Mouse (Mus musculus): ENCODE results near the gene Ndfip2. TPM values are rescaled to one million over a fixed set of nuclear protein-coding genes. Genes with fewer than 3 reads are reported as not detected.

The Ndfip2 gene
- 45.0 and 55.5 TPM in 2 replicates for polyA plus RNA-seq (2016; fragmentation: Nextera tagmentation; extraction: Ambion mirVana)

DNA sequence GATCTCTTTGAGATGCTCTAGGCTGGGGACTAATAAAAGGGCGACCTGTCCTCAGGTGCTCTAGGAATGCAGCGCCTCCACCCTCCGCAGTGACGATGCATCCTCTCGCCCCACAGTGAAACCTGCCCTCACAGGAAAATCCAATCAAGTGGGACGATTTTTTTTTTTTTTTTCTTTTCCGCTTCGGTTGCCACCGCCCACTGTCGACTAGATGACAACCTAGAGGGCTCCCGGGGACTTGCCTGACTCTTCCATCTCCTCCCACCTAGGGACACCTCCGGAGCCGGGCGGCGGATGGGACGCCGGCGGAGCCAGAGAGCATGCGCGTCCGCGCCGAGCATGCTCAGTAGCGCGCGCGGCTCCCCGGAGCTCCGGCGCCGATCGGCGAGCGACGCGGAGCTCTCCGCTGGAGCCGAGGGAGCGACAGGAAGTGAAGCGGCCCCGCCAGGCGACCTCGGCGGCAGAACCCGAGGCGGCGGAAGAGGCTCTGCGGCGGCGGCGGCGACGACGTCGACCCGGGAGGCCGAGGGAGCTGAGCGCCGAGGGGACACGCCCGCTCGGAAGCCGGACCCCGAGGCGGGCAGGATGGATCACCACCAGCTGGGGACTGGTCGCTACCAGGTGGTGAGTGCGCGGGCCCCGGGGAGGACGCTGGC is at the start of gene Ndfip2:
Ndfip2 (plus strand) TSS at position 195 of the 656 bp plus-strand sequence.
- Histone ChIP-seq H3K27me3 (ENCODE audit: low read depth, poor library complexity, severe bottlenecking) (no peaks in the 10 kb centered on the region), H3K9me3 (replicated peaks) (no peaks in the 10 kb centered on the region), H3K36me3 (no peaks in the 10 kb centered on the region), H3K27ac (replicated peaks) (peak within 1 kb of the TSS; percentile 94), H3K4me1 (peaks cover 22% of the 10 kb centered on the region), H3K4me3 (peak within 1 kb of the TSS; percentile 85)
- under 1% methylated on average over 64 of the region's 70 CpGs for WGBS
- peak; percentile 82 for DNase-seq (ENCODE audit: low spot score)

DNA sequence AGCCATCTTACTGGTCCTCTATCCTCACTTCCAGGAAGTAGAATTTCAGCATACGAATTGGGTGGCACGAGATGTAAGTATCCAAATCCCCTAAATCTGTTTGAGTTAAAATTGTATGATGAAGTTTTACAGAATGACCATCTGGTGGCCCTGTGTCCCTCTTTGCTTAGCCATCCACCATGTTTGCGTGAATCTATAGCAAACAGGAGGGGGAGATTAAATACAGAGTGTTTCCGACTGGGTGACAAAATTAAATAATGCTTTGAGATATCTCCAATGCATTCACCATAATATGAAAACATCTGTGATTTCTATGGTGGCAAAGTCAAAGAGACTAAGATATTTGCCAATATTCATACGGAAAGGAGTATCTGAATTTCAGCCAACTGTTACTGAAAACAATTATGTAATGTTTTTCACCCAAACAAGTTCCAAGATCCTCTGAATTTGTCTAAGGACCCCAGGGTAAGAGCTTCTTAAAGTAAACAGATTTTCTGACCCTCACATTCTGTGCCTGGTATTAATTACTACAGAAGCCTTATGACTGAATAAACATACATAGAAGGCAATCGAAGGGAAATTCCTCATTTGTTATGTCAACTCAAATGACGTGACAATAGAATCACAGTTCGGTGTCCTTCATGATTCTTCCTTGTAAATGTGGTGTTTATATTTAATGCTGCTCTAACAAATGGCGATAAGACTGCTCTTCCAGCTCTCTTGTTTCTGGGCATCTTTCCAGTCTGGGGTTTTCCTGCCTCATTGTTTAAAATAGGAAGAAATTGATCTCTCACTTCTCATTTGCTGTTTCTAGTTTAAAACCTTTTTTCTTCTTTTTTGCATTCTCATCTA is 38.6 kb upstream of the Ndfip2 start:
- Histone ChIP-seq H3K9me3 (replicated peaks) (no peaks in the 10 kb centered on the region), H3K27ac (replicated peaks) (no peak overlapping the region), H3K27me3 (ENCODE audit: low read depth, poor library complexity, severe bottlenecking) (no peaks in the 10 kb centered on the region), H3K4me1 (no peaks in the 10 kb centered on the region), H3K4me3 (no peak overlapping the region), H3K36me3 (no peaks in the 10 kb centered on the region)
- no peak for DNase-seq (ENCODE audit: low spot score)
- WGBS = 85% methylated on average over 9 of the region's 9 CpGs

DNA sequence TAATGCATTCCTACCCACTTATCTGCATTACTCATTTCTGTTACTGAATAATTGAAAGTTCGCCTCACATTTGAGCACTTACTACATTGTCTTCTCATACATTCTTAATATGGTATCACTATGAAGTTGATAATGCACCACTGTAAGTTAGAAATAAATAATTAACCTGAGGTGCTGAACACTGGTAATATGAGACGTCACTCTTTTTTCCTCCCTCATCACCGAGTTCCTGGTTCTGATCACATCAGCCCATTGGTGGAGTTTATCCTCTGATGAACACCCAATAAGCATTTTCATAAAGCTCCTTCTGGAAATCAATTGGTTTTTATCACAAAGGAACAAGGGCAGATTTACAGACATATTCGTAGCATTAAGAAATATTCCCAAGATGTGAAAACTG is 36.1 kb upstream of the Ndfip2 start:
- no peak for DNase-seq (ENCODE audit: low spot score)
- no peak overlapping the region for H3K27ac ChIP-seq (replicated peaks)
- WGBS = 88% methylated on average over 4 of the region's 4 CpGs

DNA sequence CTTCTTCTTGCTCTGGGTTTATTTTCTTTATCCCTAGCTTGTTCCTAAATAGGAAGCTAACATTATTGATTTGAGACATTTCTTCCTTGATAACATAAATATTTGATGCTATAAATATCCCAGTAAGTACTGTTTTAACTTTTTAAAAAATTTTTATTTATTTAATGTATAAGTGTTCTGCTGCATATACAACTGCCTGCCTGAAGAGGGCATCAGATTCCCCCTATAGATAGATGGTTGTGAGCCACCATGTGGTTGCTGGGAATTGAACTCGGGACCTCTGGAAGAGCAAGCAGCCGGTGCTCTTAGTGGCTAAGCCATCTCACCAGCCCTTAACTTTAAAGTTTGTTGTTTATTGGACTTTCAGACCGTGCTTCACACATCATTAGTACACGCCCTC is 32.6 kb upstream of the Ndfip2 start:
- 93% methylated on average over 4 of the region's 4 CpGs for WGBS
- Histone ChIP-seq H3K9me3 (replicated peaks) (no peaks in the 10 kb centered on the region), H3K36me3 (no peaks in the 10 kb centered on the region), H3K27ac (replicated peaks) (no peak overlapping the region), H3K27me3 (ENCODE audit: low read depth, poor library complexity, severe bottlenecking) (no peaks in the 10 kb centered on the region), H3K4me3 (no peak overlapping the region), H3K4me1 (no peaks in the 10 kb centered on the region)
- DNase-seq (ENCODE audit: low spot score) = no peak

More for the DNA sequence above, 36.1 kb upstream of the Ndfip2 start:
- H3K27me3 ChIP-seq (ENCODE audit: low read depth, poor library complexity, severe bottlenecking) = no peaks in the 10 kb centered on the region
- H3K36me3 ChIP-seq = no peaks in the 10 kb centered on the region
- no peaks in the 10 kb centered on the region for H3K4me1 ChIP-seq
- no peaks in the 10 kb centered on the region for H3K9me3 ChIP-seq (replicated peaks)
- no peak overlapping the region for H3K4me3 ChIP-seq

DNA sequence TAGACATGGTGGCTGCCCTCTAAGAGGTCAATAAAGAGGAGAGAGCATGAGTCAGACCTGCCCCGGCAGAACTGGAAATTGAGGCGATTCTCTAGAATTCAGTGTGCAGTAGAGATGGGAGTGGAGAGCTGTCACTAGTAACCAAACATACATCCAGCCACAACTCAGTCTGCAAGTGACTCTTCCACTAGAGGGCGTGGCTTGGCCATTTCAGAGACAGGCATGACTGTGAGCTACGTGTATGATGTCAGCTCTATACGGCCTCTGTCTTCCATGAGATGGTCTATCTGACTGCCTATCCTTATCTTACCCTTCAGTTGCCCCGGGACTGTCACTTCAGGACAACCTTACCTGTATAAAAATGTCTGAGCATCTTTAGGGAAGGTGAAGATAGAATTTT is 26.0 kb upstream of the Ndfip2 start:
- Histone ChIP-seq H3K4me3 (no peak overlapping the region), H3K9me3 (replicated peaks) (no peaks in the 10 kb centered on the region), H3K4me1 (no peaks in the 10 kb centered on the region), H3K27ac (replicated peaks) (no peak overlapping the region), H3K27me3 (ENCODE audit: low read depth, poor library complexity, severe bottlenecking) (no peaks in the 10 kb centered on the region), H3K36me3 (no peaks in the 10 kb centered on the region)
- DNase-seq (ENCODE audit: low spot score) = peak; percentile 13
- 55% methylated on average over 6 of the region's 6 CpGs for WGBS

DNA sequence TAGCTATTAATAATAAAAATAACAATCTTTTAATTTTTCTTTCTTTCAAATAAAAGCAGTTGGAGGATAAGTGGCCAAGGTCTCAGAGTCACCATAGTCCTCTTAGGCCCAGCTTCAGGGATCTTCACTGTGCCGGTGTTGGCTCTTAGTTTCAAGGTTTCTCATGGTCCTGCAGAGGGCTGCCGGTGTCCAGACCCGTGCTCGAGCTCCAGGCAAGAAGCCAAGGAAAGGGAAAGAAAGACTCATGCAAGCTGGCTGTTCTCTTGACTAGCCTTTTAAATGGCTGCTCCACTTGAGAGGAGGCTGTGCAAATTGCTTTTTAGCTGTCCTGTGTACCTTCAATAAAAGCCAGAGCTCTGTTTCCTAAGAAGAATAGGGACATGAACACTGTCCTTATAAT is 21.8 kb upstream of the Ndfip2 start:
- H3K27ac ChIP-seq (replicated peaks) = no peak overlapping the region
- no peaks in the 10 kb centered on the region for H3K4me1 ChIP-seq
- H3K9me3 ChIP-seq (replicated peaks) = no peaks in the 10 kb centered on the region
- no peak overlapping the region for H3K4me3 ChIP-seq
- DNase-seq (ENCODE audit: low spot score) = no peak
- H3K36me3 ChIP-seq = no peaks in the 10 kb centered on the region
- WGBS = 73% methylated on average over 4 of the region's 4 CpGs
- H3K27me3 ChIP-seq (ENCODE audit: low read depth, poor library complexity, severe bottlenecking) = no peaks in the 10 kb centered on the region

DNA sequence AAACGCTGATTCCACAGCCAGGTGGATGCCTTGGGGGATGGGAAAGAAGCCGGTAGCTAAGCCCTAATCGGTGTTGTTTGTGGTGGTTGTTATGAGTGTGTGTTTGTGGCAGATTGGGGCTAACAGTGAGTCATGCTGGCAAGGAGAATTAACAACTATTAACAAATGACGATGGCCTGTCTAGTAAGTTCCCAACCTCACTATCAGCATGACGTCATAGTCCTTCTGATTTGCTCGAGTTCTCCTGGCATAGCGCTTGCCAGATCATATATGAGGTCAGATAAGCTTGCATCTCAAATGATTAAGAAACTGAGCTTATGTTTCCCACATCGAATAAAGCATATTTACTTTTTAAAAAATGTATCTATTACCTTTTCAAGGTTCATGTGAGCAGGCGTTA is 20.6 kb upstream of the Ndfip2 start:
- no peak overlapping the region for H3K27ac ChIP-seq (replicated peaks)
- no peaks in the 10 kb centered on the region for H3K4me1 ChIP-seq
- H3K36me3 ChIP-seq = no peaks in the 10 kb centered on the region
- H3K9me3 ChIP-seq (replicated peaks) = no peaks in the 10 kb centered on the region
- H3K4me3 ChIP-seq = no peak overlapping the region
- WGBS = 87% methylated on average over 9 of the region's 9 CpGs
- DNase-seq (ENCODE audit: low spot score) = no peak
- H3K27me3 ChIP-seq (ENCODE audit: low read depth, poor library complexity, severe bottlenecking) = no peaks in the 10 kb centered on the region

DNA sequence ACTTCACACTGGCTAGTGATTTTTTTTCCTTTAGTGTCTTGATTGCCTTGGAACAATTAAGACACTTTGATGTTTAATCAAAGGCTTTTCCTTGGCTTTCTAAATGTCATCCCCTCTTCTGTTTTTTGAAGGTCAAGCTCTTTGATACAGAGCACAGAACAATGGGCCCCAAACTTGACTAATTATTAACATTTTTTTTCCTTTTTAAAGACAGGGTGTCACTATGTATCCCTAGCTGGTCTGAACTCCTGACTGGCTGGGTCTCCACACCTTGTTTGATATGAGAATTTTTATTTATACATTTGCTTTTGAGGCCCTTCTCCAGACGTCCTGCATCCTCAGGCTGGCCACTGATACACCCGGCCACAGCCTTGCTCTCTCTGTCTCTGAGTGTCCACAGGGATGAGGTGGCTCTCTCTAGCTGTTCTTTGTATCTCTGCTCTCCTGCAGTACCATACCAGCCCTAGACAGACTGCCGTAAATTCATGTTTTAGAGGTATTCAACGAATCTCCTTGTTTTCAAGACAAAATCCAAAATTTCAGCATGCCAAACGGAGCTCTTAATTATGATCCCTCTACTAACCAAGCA is 19.8 kb upstream of the Ndfip2 start:
- Histone ChIP-seq H3K27ac (replicated peaks) (no peak overlapping the region), H3K36me3 (no peaks in the 10 kb centered on the region), H3K27me3 (ENCODE audit: low read depth, poor library complexity, severe bottlenecking) (no peaks in the 10 kb centered on the region), H3K4me3 (no peak overlapping the region), H3K4me1 (no peaks in the 10 kb centered on the region), H3K9me3 (replicated peaks) (no peaks in the 10 kb centered on the region)
- 87% methylated on average over 5 of the region's 5 CpGs for WGBS
- no peak for DNase-seq (ENCODE audit: low spot score)

DNA sequence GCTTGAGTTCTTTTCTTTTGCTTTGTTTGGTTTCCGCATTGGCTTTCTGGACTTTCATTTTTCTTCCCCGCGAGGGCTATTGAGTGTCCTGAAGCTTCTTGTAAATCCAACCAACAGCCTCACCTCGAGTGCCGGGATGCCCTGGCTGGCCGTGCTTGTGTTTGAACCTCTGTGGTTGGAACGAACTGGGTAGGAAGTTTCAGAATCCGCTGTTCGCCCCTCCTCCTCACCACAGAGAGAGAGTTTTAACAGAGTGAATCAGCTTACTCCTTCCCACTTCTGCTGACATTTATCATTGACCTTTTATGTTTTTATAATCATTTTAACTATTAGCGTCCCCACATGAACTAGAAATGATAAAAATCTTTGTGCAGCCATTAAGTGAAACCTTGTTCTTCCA is 18.3 kb upstream of the Ndfip2 start:
- no peaks in the 10 kb centered on the region for H3K36me3 ChIP-seq
- no peak overlapping the region for H3K4me3 ChIP-seq
- no peaks in the 10 kb centered on the region for H3K9me3 ChIP-seq (replicated peaks)
- H3K27me3 ChIP-seq (ENCODE audit: low read depth, poor library complexity, severe bottlenecking) = no peaks in the 10 kb centered on the region
- DNase-seq (ENCODE audit: low spot score) = no peak
- no peaks in the 10 kb centered on the region for H3K4me1 ChIP-seq
- 88% methylated on average over 10 of the region's 10 CpGs for WGBS
- no peak overlapping the region for H3K27ac ChIP-seq (replicated peaks)

DNA sequence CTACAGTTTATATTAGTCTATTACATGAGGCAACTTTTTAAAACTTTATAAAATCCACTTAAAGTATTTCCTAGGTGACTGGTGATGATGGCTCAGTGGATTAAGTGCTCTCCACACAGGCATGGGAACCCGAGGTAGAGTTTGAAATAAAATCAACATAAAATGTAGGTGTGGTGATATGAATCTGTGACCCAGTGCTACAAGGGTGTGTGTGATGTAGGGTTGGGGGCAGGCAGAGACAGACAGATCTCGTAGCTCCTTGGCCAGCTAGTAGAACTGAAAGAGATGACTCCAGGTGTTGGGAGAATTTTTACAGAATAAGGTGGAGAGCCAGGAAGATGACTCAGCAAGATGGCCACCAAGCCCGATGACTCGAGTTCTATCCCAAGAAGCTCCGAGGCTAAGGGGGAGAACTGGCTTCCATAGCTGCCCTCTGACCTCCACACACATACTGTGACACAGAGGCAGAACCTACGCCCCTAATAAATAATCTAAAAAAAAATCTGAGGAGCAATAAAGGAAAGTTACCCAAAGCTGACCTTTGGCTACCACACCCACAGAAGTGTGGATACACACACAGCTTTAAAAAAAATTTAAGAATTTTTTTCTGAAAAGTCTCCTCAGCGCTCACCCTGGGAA is 14.4 kb upstream of the Ndfip2 start:
- H3K27me3 ChIP-seq (ENCODE audit: low read depth, poor library complexity, severe bottlenecking) = no peaks in the 10 kb centered on the region
- WGBS = 88% methylated on average over 7 of the region's 7 CpGs
- H3K27ac ChIP-seq (replicated peaks) = no peak overlapping the region
- H3K36me3 ChIP-seq = no peaks in the 10 kb centered on the region
- H3K4me1 ChIP-seq = no peaks in the 10 kb centered on the region
- H3K4me3 ChIP-seq = no peak overlapping the region
- no peak for DNase-seq (ENCODE audit: low spot score)
- H3K9me3 ChIP-seq (replicated peaks) = no peaks in the 10 kb centered on the region

DNA sequence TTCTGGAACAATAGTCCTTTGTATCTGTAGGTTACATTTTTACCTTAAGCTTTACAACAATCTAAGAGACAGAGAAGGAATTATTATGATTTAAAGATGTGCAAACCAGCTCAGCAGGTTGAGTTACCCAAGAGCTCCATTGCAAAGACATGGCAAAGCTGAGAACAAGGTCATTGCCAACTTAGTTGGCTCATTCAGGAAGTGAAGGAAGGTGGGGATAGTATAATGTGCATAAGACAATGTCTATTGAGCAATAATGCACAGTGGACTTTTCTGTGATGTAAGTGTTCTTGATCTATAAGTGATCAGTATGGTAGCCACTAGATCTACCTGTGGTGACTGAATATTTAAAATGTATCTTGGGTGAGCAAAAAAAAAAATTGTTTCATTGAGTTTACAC is 7.3 kb upstream of the Ndfip2 start:
- peaks cover 9% of the 10 kb centered on the region for H3K4me1 ChIP-seq
- no peaks in the 10 kb centered on the region for H3K9me3 ChIP-seq (replicated peaks)
- H3K4me3 ChIP-seq = no peak overlapping the region
- no peaks in the 10 kb centered on the region for H3K36me3 ChIP-seq
- H3K27me3 ChIP-seq (ENCODE audit: low read depth, poor library complexity, severe bottlenecking) = no peaks in the 10 kb centered on the region
- no peak overlapping the region for H3K27ac ChIP-seq (replicated peaks)
- no peak for DNase-seq (ENCODE audit: low spot score)

DNA sequence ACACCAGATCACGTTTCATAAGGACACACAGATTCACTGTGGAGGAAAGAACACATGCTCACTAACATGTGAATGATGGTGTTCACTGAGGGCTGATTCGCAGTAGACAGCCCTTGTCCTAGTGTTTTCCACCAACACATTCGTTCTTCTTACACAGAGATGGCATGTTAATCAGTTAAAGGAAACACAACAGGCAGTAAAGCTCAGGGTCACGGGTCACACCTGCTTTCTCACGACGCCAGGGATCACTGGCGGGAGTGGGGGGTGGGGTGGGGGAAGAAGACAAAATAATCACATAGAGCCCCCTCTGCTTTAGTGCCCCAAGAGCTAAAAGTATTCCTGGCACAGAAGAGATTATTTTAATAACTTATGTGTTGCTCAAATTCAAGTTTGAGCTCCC is 5.1 kb upstream of the Ndfip2 start:
- H3K9me3 ChIP-seq (replicated peaks) = no peaks in the 10 kb centered on the region
- 49% methylated on average over 7 of the region's 7 CpGs for WGBS
- no peak overlapping the region for H3K4me3 ChIP-seq
- DNase-seq (ENCODE audit: low spot score) = peak; percentile 18
- H3K27ac ChIP-seq (replicated peaks) = no peak overlapping the region
- peaks cover 9% of the 10 kb centered on the region for H3K4me1 ChIP-seq
- no peaks in the 10 kb centered on the region for H3K27me3 ChIP-seq (ENCODE audit: low read depth, poor library complexity, severe bottlenecking)
- H3K36me3 ChIP-seq = no peaks in the 10 kb centered on the region

DNA sequence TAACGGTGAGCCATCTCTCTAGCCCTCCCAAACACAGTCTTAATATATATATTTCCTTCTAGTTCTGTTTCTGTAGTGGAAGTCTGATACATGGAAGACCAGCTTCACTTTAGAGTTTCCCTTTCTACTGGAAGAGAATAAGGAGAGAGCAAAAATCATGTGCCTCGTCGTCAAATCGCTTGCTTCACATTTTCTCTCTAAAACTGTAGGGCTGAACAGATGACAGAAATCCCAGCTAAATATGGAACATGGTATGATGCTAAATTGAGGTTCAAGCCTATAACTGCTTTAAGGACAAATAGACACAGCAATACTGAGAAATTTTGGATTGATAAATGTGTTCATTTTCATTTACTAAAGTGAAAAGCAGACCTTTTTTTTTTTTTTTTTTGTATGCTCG is 4.0 kb upstream of the Ndfip2 start:
- WGBS = 91% methylated on average over 5 of the region's 5 CpGs
- Histone ChIP-seq H3K9me3 (replicated peaks) (no peaks in the 10 kb centered on the region), H3K4me3 (no peak overlapping the region), H3K27me3 (ENCODE audit: low read depth, poor library complexity, severe bottlenecking) (no peaks in the 10 kb centered on the region), H3K36me3 (no peaks in the 10 kb centered on the region), H3K27ac (replicated peaks) (no peak overlapping the region), H3K4me1 (peaks cover 14% of the 10 kb centered on the region)
- no peak for DNase-seq (ENCODE audit: low spot score)
